Mouse (Mus musculus): ENCODE measurements around the gene Nudt8. TPM values are rescaled to one million over a fixed set of nuclear protein-coding genes. Genes with fewer than 3 reads are reported as not detected.

Nudt8 gene
- total and polyA plus RNA-seq, 2 experiments from 2014 or later, result 22.1 to 26.2 TPM

DNA sequence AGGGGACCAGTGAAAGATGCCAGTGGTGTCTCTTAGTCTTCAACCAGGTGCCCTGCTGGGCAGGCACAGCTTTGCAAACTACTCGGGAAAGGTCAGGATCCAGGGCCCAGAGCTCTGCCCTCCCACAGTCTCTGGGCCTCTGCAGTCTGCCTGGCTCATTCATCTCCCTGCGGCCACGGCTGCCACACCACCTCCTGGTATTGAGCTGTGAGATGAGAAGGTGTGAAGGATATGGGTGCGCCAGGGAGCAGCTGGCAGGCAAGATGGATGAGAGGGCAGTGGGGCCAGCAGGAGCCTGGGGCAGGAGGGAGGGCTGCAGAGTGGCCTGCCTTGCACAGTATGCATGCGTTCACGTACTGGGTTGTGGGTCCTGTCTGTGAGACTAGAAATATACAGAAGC is 9.6 kb upstream of the Nudt8 start:
- Histone ChIP-seq H3K4me2 (ENCODE audit: low read depth, low read length, poor library complexity, severe bottlenecking) (no peak overlapping the region), H3K27me3 (ENCODE audit: insufficient read depth, low read length) (no peaks in the 10 kb centered on the region), H3K9me3 (ENCODE audit: low read length) (no peaks in the 10 kb centered on the region), H3K9ac (replicated peaks; ENCODE audit: low read length, poor library complexity, severe bottlenecking) (no peak overlapping the region), H3K27ac (ENCODE audit: low read depth, low read length) (no peak overlapping the region), H3K36me3 (ENCODE audit: insufficient read depth, low read length) (no peaks in the 10 kb centered on the region), H3K4me3 (ENCODE audit: low read depth, low read length) (no peak overlapping the region), H3K4me1 (ENCODE audit: insufficient read depth, low read length) (no peaks in the 10 kb centered on the region)
- DNase-seq (ENCODE audit: low spot score) (no peak), ATAC-seq (ENCODE audit: low FRiP score) (no peak)
- WGBS, result 56% methylated on average over 6 of the region's 6 CpGs
- TF ChIP-seq CTCF (IDR thresholded peaks at IDR 0.05), result no peak

DNA sequence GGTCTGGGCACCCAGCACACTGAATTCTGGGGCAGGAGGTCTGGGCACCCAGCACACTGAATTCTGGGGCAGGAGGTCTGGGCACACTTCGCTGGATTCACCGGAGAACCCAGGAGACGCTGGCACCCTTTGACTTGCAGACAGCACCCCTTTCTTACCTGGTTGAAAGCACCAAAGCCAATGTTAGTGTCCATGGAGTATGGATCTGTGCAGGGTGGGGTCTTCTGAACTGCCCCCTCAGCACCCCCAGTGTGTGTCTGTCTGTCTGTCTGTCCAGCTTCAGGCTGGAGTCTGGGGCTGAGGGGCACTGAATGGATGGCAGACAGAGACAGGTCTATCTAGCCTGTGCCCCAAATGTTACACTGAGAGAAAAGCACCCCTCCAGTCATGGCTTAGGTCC is 8.8 kb upstream of the Nudt8 start:
- no peak for ATAC-seq (ENCODE audit: low FRiP score)
- 96% methylated on average over 3 of the region's 3 CpGs for WGBS

DNA sequence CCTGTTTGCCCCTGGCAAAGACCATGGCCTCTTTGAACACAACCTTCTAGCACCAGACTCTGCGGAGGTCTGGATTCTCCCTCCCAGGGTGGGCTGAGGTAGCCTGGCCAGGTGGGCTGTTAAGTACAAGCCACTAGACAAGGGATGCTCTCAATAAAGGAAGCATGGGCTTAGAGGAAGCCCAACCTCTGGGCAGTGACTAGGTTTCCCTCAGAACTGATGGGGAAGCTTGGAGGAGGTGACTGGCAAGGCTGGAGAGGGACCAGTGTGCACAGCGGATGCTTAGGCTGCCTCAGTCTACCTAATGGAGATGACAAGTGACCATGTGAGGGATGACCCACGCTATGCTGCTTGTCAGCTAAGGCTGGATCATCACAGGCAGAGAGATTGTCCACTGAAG is 8.4 kb upstream of the Nudt8 start:
- no peak overlapping the region for H3K4me3 ChIP-seq (ENCODE audit: low read depth, low read length)
- H3K4me1 ChIP-seq (ENCODE audit: insufficient read depth, low read length), result no peaks in the 10 kb centered on the region
- no peak overlapping the region for H3K9ac ChIP-seq (replicated peaks; ENCODE audit: low read length, poor library complexity, severe bottlenecking)
- H3K27me3 ChIP-seq (ENCODE audit: insufficient read depth, low read length), result no peaks in the 10 kb centered on the region
- H3K36me3 ChIP-seq (ENCODE audit: insufficient read depth, low read length), result no peaks in the 10 kb centered on the region
- H3K9me3 ChIP-seq (ENCODE audit: low read length), result no peaks in the 10 kb centered on the region
- H3K4me2 ChIP-seq (ENCODE audit: low read depth, low read length, poor library complexity, severe bottlenecking), result no peak overlapping the region
- WGBS, result 77% methylated on average over 3 of the region's 3 CpGs
- no peak overlapping the region for H3K27ac ChIP-seq (ENCODE audit: low read depth, low read length)
- DNase-seq (ENCODE audit: low spot score), result no peak
- no peak for ATAC-seq (ENCODE audit: low FRiP score)
- no peak for TF ChIP-seq CTCF (IDR thresholded peaks at IDR 0.05)

More for the DNA sequence above, 8.8 kb upstream of the Nudt8 start:
- Histone ChIP-seq H3K4me2 (ENCODE audit: low read depth, low read length, poor library complexity, severe bottlenecking) (no peak overlapping the region), H3K4me3 (ENCODE audit: low read depth, low read length) (no peak overlapping the region), H3K27me3 (ENCODE audit: insufficient read depth, low read length) (no peaks in the 10 kb centered on the region), H3K36me3 (ENCODE audit: insufficient read depth, low read length) (no peaks in the 10 kb centered on the region), H3K4me1 (ENCODE audit: insufficient read depth, low read length) (no peaks in the 10 kb centered on the region), H3K9me3 (ENCODE audit: low read length) (no peaks in the 10 kb centered on the region), H3K9ac (replicated peaks; ENCODE audit: low read length, poor library complexity, severe bottlenecking) (no peak overlapping the region), H3K27ac (ENCODE audit: low read depth, low read length) (no peak overlapping the region)
- DNase-seq (ENCODE audit: low spot score), result no peak
- TF ChIP-seq CTCF (IDR thresholded peaks at IDR 0.05), result no peak

DNA sequence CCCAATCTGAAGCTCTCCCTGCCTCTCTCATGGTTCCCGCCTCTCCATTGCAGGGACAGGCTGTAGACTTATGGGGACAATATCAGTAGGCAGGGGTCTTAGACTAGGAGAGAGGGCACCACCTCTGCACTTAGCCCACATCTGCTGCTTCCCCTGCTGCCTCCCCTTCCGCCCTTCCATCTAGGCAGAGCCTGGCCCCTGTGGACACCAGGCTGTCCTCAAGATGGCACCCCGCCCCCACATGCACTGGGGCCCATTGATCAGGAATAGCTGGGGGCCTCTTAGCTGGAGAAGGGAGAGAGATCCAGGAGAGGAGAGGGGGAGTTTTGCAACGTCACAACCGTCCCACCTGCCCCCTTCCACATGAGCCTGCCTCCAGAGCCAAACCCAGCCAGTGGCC is 8.0 kb upstream of the Nudt8 start, which contains the start of gene Tbx10:
Gene Tbx10, plus strand, starts transcription at position 337 of the 400 bp plus-strand sequence.
- no peak within 1 kb of the TSS for H3K9ac ChIP-seq (replicated peaks; ENCODE audit: low read length, poor library complexity, severe bottlenecking)
- H3K27me3 ChIP-seq (ENCODE audit: insufficient read depth, low read length), result no peaks in the 10 kb centered on the region
- no peak for TF ChIP-seq CTCF (IDR thresholded peaks at IDR 0.05)
- no peak within 1 kb of the TSS for H3K27ac ChIP-seq (ENCODE audit: low read depth, low read length)
- H3K36me3 ChIP-seq (ENCODE audit: insufficient read depth, low read length), result no peaks in the 10 kb centered on the region
- no peak within 1 kb of the TSS for H3K4me3 ChIP-seq (ENCODE audit: low read depth, low read length)
- H3K9me3 ChIP-seq (ENCODE audit: low read length), result no peaks in the 10 kb centered on the region
- no peak within 1 kb of the TSS for H3K4me2 ChIP-seq (ENCODE audit: low read depth, low read length, poor library complexity, severe bottlenecking)
- no peaks in the 10 kb centered on the region for H3K4me1 ChIP-seq (ENCODE audit: insufficient read depth, low read length)
- 63% methylated on average over 5 of the region's 5 CpGs for whole genome bisulfite sequencing
- no peak for ATAC-seq (ENCODE audit: low FRiP score)
- DNase-seq (ENCODE audit: low spot score), result no peak

DNA sequence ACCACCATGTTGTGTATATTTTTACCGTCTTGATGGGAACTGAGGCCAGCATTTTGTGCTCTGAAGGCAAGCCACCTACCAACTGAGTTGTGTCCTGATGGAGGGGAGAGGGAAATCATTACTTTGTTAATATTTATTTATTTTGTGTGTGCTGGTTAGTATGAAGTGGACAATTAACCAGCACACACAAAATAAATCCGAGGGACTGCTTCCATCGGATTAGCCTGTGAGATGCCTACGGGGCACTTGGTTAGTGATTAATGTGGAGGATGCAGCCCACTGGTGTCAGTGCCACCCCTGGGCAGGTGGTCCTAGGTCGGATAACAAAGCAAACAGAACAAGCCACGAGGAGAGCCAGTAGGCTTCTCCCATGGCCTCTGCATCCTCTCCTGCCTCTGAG is 5.4 kb upstream of the Nudt8 start:
- H3K4me1 ChIP-seq (ENCODE audit: insufficient read depth, low read length), result no peaks in the 10 kb centered on the region
- H3K27me3 ChIP-seq (ENCODE audit: insufficient read depth, low read length), result no peaks in the 10 kb centered on the region
- DNase-seq (ENCODE audit: low spot score) (no peak), ATAC-seq (ENCODE audit: low FRiP score) (no peak)
- no peak overlapping the region for H3K4me2 ChIP-seq (ENCODE audit: low read depth, low read length, poor library complexity, severe bottlenecking)
- no peaks in the 10 kb centered on the region for H3K9me3 ChIP-seq (ENCODE audit: low read length)
- 74% methylated on average over 6 of the region's 6 CpGs for WGBS
- no peak overlapping the region for H3K27ac ChIP-seq (ENCODE audit: low read depth, low read length)
- H3K36me3 ChIP-seq (ENCODE audit: insufficient read depth, low read length), result no peaks in the 10 kb centered on the region
- H3K4me3 ChIP-seq (ENCODE audit: low read depth, low read length), result no peak overlapping the region
- TF ChIP-seq CTCF (IDR thresholded peaks at IDR 0.05), result no peak
- no peak overlapping the region for H3K9ac ChIP-seq (replicated peaks; ENCODE audit: low read length, poor library complexity, severe bottlenecking)

DNA sequence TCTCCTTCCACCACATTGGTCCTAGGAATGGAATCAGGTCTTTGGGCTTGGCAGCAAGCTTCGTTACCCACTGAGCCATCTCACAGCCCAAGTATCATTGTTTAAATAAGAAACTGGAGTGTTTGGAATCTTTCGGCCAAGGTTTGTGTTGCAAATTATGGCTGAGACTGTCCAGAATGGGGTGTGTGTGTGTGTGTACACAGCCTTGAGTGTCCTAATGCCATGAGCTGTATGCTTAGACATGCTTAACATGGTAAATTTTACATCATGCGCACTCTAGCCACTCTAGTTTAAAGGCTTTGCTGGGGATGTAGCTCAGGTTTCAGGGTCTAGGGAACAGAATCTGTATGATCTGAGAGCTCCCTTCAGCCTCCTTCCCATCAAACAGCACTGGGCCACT is 4.9 kb upstream of the Nudt8 start:
- no peak for ATAC-seq (ENCODE audit: low FRiP score)
- H3K4me3 ChIP-seq (ENCODE audit: low read depth, low read length), result no peak overlapping the region
- 89% methylated on average over 3 of the region's 3 CpGs for WGBS

More for the DNA sequence above, 4.9 kb upstream of the Nudt8 start:
- Histone ChIP-seq H3K4me1 (ENCODE audit: insufficient read depth, low read length) (no peaks in the 10 kb centered on the region), H3K4me2 (ENCODE audit: low read depth, low read length, poor library complexity, severe bottlenecking) (no peak overlapping the region), H3K27me3 (ENCODE audit: insufficient read depth, low read length) (no peaks in the 10 kb centered on the region), H3K27ac (ENCODE audit: low read depth, low read length) (no peak overlapping the region), H3K9me3 (ENCODE audit: low read length) (no peaks in the 10 kb centered on the region), H3K36me3 (ENCODE audit: insufficient read depth, low read length) (no peaks in the 10 kb centered on the region), H3K9ac (replicated peaks; ENCODE audit: low read length, poor library complexity, severe bottlenecking) (no peak overlapping the region)
- TF ChIP-seq CTCF (IDR thresholded peaks at IDR 0.05), result no peak
- DNase-seq (ENCODE audit: low spot score), result no peak

Data from midbrain, postnatal 0 days (tissue).